Mouse (Mus musculus): ENCODE results near the gene Klrg2. TPM values are rescaled to one million over a fixed set of nuclear protein-coding genes. Genes with fewer than 3 reads are reported as not detected.

The Klrg2 gene
- total and polyA plus RNA-seq, 3 experiments = 0.12 to 0.34 (median 0.27) TPM

DNA sequence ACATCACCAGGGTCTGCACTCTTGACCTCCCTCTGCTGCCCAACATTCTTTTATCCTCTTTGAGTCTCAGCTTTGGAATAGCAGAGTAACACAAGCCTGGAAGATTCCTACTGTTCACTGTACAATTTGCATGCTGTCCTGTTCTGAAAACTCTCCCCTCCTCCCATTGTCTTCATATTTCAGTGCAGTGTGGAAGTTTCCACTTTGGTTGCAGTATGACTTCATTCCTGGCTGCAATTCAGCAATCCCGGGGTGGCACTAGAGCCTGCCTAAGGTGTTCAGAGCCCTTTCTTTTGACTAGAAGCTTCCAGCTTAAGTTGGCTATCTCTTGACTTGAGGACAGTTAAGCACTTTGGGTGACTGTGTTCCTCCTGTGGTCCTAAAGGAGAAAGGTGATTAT lies 12.6 kb downstream of the Klrg2 start:
- Histone ChIP-seq H3K4me1 (ENCODE audit: control insufficient read depth in 1 of 2, insufficient read depth in 2 of 2) (peaks cover 0 to 9% of the 10 kb centered on the region in 2 experiments; a peak in 1 of 4 replicates), H3K4me2 (ENCODE audit: insufficient read depth, low read depth, poor library complexity, severe bottlenecking) (no peak overlapping the region), H3K36me3 (replicated peaks in 1 of 2; ENCODE audit: control insufficient read depth in 1 of 2, insufficient read depth in 1 of 2, low read length in 1 of 2) (peaks cover 13 to 48% of the 10 kb centered on the region in 2 experiments), H3K4me3 (replicated peaks in 1 of 3; ENCODE audit: low read depth in 2 of 3, low read length in 2 of 3, poor library complexity in 1 of 3) (no peak overlapping the region), H3K9me3 (replicated peaks; ENCODE audit: low read length) (no peaks in the 10 kb centered on the region), H3K79me2 (replicated peaks; ENCODE audit: control insufficient read depth, extremely low read depth, insufficient read depth, poor library complexity, severe bottlenecking) (no peaks in the 10 kb centered on the region), H3K27me3 (replicated peaks) (no peaks in the 10 kb centered on the region), H3K27ac (ENCODE audit: insufficient read depth, low read depth) (no peak overlapping the region), H3K9ac (ENCODE audit: insufficient read depth, low read depth) (no peak overlapping the region)
- dilution Hi-C loops (cut with MboI; ENCODE audit: extremely low pct_ligation_motif_present, extremely low pct_unique_long_range_greater_than_20kb, low sequenced_read_pairs) = no loop called here
- no peak for TF ChIP-seq MEF2A (IDR thresholded peaks at IDR 0.05; ENCODE audit: borderline replicate concordance, low read depth, low read length)
- no peak for TF ChIP-seq RCOR1 (conservative IDR thresholded peaks at IDR 0.05; ENCODE audit: low read depth, low read length)
- TF ChIP-seq IRF4 (IDR thresholded peaks at IDR 0.05; ENCODE audit: low read depth, low read length) = no peak
- TF ChIP-seq JUN (IDR thresholded peaks at IDR 0.05; ENCODE audit: insufficient read depth, low read depth, low read length) = no peak
- no peak for TF ChIP-seq PAX5 (IDR thresholded peaks at IDR 0.05; ENCODE audit: low read length)
- no peak for TF ChIP-seq USF2 (conservative IDR thresholded peaks at IDR 0.05; ENCODE audit: low read depth, low read length)
- no peak for TF ChIP-seq MAZ (IDR thresholded peaks at IDR 0.05; ENCODE audit: low read depth, low read length)
- no peak for TF ChIP-seq CHD1 (IDR thresholded peaks at IDR 0.05; ENCODE audit: low read depth, low read length)
- TF ChIP-seq RAD21 (IDR thresholded peaks at IDR 0.05; ENCODE audit: low read depth, low read length) = no peak
- TF ChIP-seq ZNF384 (IDR thresholded peaks at IDR 0.05; ENCODE audit: low read depth, low read length) = no peak
- no peak for TF ChIP-seq TCF12 (IDR thresholded peaks at IDR 0.05; ENCODE audit: low read depth, low read length)
- TF ChIP-seq HCFC1 (IDR thresholded peaks at IDR 0.05; ENCODE audit: low read depth, low read length) = no peak
- no peak for TF ChIP-seq BHLHE40 (IDR thresholded peaks at IDR 0.05; ENCODE audit: low read depth, low read length)
- TF ChIP-seq ZMIZ1 (IDR thresholded peaks at IDR 0.05; ENCODE audit: low read depth, low read length) = no peak
- no peak for TF ChIP-seq NELFE (IDR thresholded peaks at IDR 0.05; ENCODE audit: low read depth, low read length)
- no peak for TF ChIP-seq NRF1 (IDR thresholded peaks at IDR 0.05; ENCODE audit: low read depth, low read length)
- no peak for TF ChIP-seq KAT2A (IDR thresholded peaks at IDR 0.05; ENCODE audit: insufficient replicate concordance, low read length)
- no peak for TF ChIP-seq CTCF (conservative IDR thresholded peaks at IDR 0.05 in 1 of 2, IDR thresholded peaks at IDR 0.05 in 1 of 2; ENCODE audit: low read depth in 2 of 2, low read length in 2 of 2)
- TF ChIP-seq POLR2AphosphoS2 (IDR thresholded peaks at IDR 0.05; ENCODE audit: low read depth, low read length) = no peak
- in situ Hi-C loops (cut with MboI; ENCODE audit: low pct_ligation_motif_present, low pct_unique_long_range_greater_than_20kb, low sequenced_read_pairs) = no loop called here
- DNase-seq (ENCODE audit: extremely low read depth) = peak; percentile 17

DNA sequence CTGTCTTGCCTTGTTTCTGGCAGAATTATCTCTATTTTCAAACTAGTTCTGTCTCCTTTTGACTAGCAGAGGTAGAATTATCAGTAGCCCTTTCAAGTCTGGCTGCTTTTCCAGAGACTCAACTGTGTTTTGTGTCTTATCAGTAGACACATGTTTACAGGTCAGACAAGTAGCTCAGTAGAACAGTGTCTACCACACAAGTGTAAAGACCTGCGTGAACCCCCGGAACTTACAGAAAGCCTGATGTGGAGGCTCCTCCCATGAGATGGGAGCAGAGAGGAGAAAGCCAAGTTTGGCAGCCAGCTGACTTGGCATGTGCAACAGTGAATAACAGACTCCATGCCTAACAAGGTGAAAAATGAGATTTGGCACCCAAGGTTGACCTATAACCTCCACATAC lies 13.6 kb downstream of the Klrg2 start:
- dilution Hi-C loops (cut with MboI; ENCODE audit: extremely low pct_ligation_motif_present, extremely low pct_unique_long_range_greater_than_20kb, low sequenced_read_pairs) = no loop called here
- Histone ChIP-seq H3K4me2 (ENCODE audit: insufficient read depth, low read depth, poor library complexity, severe bottlenecking) (no peak overlapping the region), H3K36me3 (replicated peaks in 1 of 2; ENCODE audit: control insufficient read depth in 1 of 2, insufficient read depth in 1 of 2, low read length in 1 of 2) (peaks cover 15 to 52% of the 10 kb centered on the region in 2 experiments)

More for the DNA sequence above, 13.6 kb downstream of the Klrg2 start:
- Histone ChIP-seq H3K27me3 (replicated peaks) (no peaks in the 10 kb centered on the region), H3K4me1 (ENCODE audit: control insufficient read depth in 1 of 2, insufficient read depth in 2 of 2) (peaks cover 0 to 11% of the 10 kb centered on the region in 2 experiments; a peak in 1 of 4 replicates), H3K4me3 (replicated peaks in 1 of 3; ENCODE audit: low read depth in 2 of 3, low read length in 2 of 3, poor library complexity in 1 of 3) (no peak overlapping the region), H3K27ac (ENCODE audit: insufficient read depth, low read depth) (no peak overlapping the region), H3K79me2 (replicated peaks; ENCODE audit: control insufficient read depth, extremely low read depth, insufficient read depth, poor library complexity, severe bottlenecking) (no peaks in the 10 kb centered on the region), H3K9ac (ENCODE audit: insufficient read depth, low read depth) (no peak overlapping the region), H3K9me3 (replicated peaks; ENCODE audit: low read length) (no peaks in the 10 kb centered on the region)
- DNase-seq (ENCODE audit: extremely low read depth) = no peak
- TF ChIP-seq EP300 (IDR thresholded peaks at IDR 0.05; ENCODE audit: low read length) = no peak
- TF ChIP-seq UBTF (IDR thresholded peaks at IDR 0.05; ENCODE audit: low read depth, low read length) = no peak
- TF ChIP-seq NRF1 (IDR thresholded peaks at IDR 0.05; ENCODE audit: low read depth, low read length) = no peak
- no peak for TF ChIP-seq JUN (IDR thresholded peaks at IDR 0.05; ENCODE audit: insufficient read depth, low read depth, low read length)
- no peak for TF ChIP-seq MYC (IDR thresholded peaks at IDR 0.05; ENCODE audit: low read depth, low read length)
- no peak for TF ChIP-seq GABPA (IDR thresholded peaks at IDR 0.05; ENCODE audit: insufficient replicate concordance, low read depth, low read length)
- no peak for TF ChIP-seq ZNF384 (IDR thresholded peaks at IDR 0.05; ENCODE audit: low read depth, low read length)
- TF ChIP-seq NELFE (IDR thresholded peaks at IDR 0.05; ENCODE audit: low read depth, low read length) = no peak
- no peak for TF ChIP-seq E2F4 (IDR thresholded peaks at IDR 0.05; ENCODE audit: insufficient replicate concordance, low read depth, low read length)
- TF ChIP-seq TCF12 (IDR thresholded peaks at IDR 0.05; ENCODE audit: low read depth, low read length) = no peak
- no peak for TF ChIP-seq POLR2AphosphoS2 (IDR thresholded peaks at IDR 0.05; ENCODE audit: low read depth, low read length)
- TF ChIP-seq ELF1 (IDR thresholded peaks at IDR 0.05; ENCODE audit: low read depth, low read length) = no peak
- TF ChIP-seq CHD2 (IDR thresholded peaks at IDR 0.05; ENCODE audit: low read length) = no peak
- in situ Hi-C loops (cut with MboI; ENCODE audit: low pct_ligation_motif_present, low pct_unique_long_range_greater_than_20kb, low sequenced_read_pairs) = no loop called here

Measured in CH12.LX (cell line).